Comparison of ENCODE assay signal across 28 mouse cellular contexts in the genomic region with DNA sequence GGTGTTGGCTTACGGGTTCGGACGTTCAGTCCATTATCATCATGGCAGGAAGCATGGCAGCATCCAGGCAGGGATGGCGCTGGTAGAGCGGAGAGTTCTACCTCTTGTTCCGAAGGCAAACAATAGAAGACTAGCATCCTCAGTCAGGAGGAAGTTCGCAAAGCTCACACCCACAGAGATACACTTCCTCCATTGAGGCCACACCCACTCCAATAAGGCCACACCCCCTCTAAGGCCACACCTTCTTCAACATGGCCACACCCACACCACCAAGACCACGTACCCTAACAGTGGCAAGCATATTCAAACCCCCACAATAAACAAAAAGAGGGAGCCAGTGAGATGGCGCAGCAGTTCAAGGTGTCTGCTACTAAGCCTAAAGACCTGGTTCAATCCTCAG. TPM values are rescaled to one million over a fixed set of nuclear protein-coding genes. Genes with fewer than 3 reads are reported as not detected.
DNase-seq lines count a peak whose midpoint lies in the region; ATAC-seq and TF ChIP-seq lines count a peak whose summit lies in the region.
"Had no signal": no experiment of that assay in that cellular context is flagged by ENCODE, and none has a peak within 500 bp of the region (broad histone marks: within the 10 kb centered on the region; RNA-seq: fewer than 3 reads in every experiment).

No protein-coding gene starts in this region.

- no peak for TF ChIP-seq EP300 in stomach, postnatal 0 days (optimal IDR thresholded peaks at IDR 0.05)

- H3K4me1 ChIP-seq in midbrain, embryonic 11.5 days (ENCODE audit: control insufficient read depth, insufficient read depth, low read length), result no peaks in the 10 kb centered on the region
- no peaks in the 10 kb centered on the region for H3K4me1 ChIP-seq in midbrain, embryonic 16.5 days (ENCODE audit: control insufficient read depth, insufficient read depth, low read length)
- peaks cover 67% of the 10 kb centered on the region for H3K4me1 ChIP-seq in E14TG2a.4 (replicated peaks; ENCODE audit: low read depth, low read length)
- no peaks in the 10 kb centered on the region for H3K4me1 ChIP-seq in stomach, postnatal 0 days (replicated peaks; ENCODE audit: control insufficient read depth, insufficient read depth)
- H3K4me1 ChIP-seq in intestine, embryonic 15.5 days (replicated peaks), result 0 out of 2 replicates have a peak, but pooled peaks cover 5% of the 10 kb centered on the region
- H3K4me1 ChIP-seq in forebrain, embryonic 12.5 days, result 0 out of 2 replicates have a peak, but pooled peaks cover 6% of the 10 kb centered on the region
- H3K4me1 ChIP-seq: forebrain, embryonic 13.5 days; heart, embryonic 10.5 days; heart, embryonic 15.5 days; hindbrain, embryonic 12.5 days; liver, embryonic 12.5 days; megakaryocyte, embryonic 14.5 days; midbrain, embryonic 15.5 days had no signal

- no peak for DNase-seq in midbrain, embryonic 11.5 days (ENCODE audit: low spot score, missing footprints)
- DNase-seq in R1 (ENCODE audit: low read depth, low spot score), result peak; percentile 96
- DNase-seq in stomach, postnatal 0 days (ENCODE audit: low spot score), result no peak
- DNase-seq: cerebellum, adult 11-12 months; cerebellum, postnatal 10 days; gastrocnemius, postnatal 14 days; heart, adult 11 months; kidney, adult 9 months; kidney, postnatal 14 days; liver, postnatal 0 days; lung, postnatal 36 days; spleen, adult 18-20 months had no signal

- no peaks in the 10 kb centered on the region for H3K27me3 ChIP-seq in midbrain, embryonic 11.5 days (ENCODE audit: control insufficient read depth, insufficient read depth, low read length)
- H3K27me3 ChIP-seq in midbrain, embryonic 16.5 days (ENCODE audit: control insufficient read depth, insufficient read depth, low read depth, low read length), result peaks cover 4% of the 10 kb centered on the region; the same call in 1 of the 2 replicates
- no peaks in the 10 kb centered on the region for H3K27me3 ChIP-seq in E14TG2a.4 (ENCODE audit: insufficient read depth, low read length)
- no peaks in the 10 kb centered on the region for H3K27me3 ChIP-seq in stomach, postnatal 0 days (ENCODE audit: control insufficient read depth, insufficient read depth, low read length)
- no peaks in the 10 kb centered on the region for H3K27me3 ChIP-seq in intestine, embryonic 15.5 days (replicated peaks)
- peaks cover 11% of the 10 kb centered on the region; the same call in 1 of the 2 replicates for H3K27me3 ChIP-seq in forebrain, embryonic 12.5 days
- H3K27me3 ChIP-seq: embryonic facial prominence, embryonic 15.5 days; forebrain, embryonic 13.5 days; heart, embryonic 15.5 days; hindbrain, embryonic 12.5 days; midbrain, embryonic 15.5 days had no signal

- 96% methylated on average over 9 of the region's 9 CpGs for WGBS in midbrain, embryonic 11.5 days
- WGBS in midbrain, embryonic 16.5 days, result 98% methylated on average over 9 of the region's 9 CpGs
- 94% methylated on average over 9 of the region's 9 CpGs for WGBS in stomach, postnatal 0 days
- WGBS in intestine, embryonic 15.5 days, result 93% methylated on average over 9 of the region's 9 CpGs
- 94% methylated on average over 9 of the region's 9 CpGs for WGBS in forebrain, embryonic 12.5 days

- H3K4me3 ChIP-seq in midbrain, embryonic 11.5 days (ENCODE audit: low read depth, low read length), result no peak overlapping the region
- H3K4me3 ChIP-seq in midbrain, embryonic 16.5 days (ENCODE audit: low read depth, low read length), result no peak overlapping the region
- H3K4me3 ChIP-seq in E14TG2a.4 (replicated peaks; ENCODE audit: low read length), result peak overlapping the region; percentile 76
- H3K4me3 ChIP-seq in stomach, postnatal 0 days (ENCODE audit: low read depth, low read length), result no peak overlapping the region
- H3K4me3 ChIP-seq in intestine, embryonic 15.5 days (replicated peaks), result no peak overlapping the region
- no peak overlapping the region for H3K4me3 ChIP-seq in forebrain, embryonic 12.5 days (replicated peaks)
- H3K4me3 ChIP-seq: embryonic facial prominence, embryonic 10.5 days; embryonic facial prominence, embryonic 15.5 days; forebrain, embryonic 13.5 days; heart, embryonic 10.5 days; heart, embryonic 15.5 days; hindbrain, embryonic 12.5 days; left cerebral cortex, adult 2 months; liver, embryonic 12.5 days; megakaryocyte, embryonic 14.5 days; midbrain, embryonic 15.5 days had no signal

- ATAC-seq in midbrain, embryonic 11.5 days (ENCODE audit: low FRiP score), result 0 out of 2 replicates have a peak, but pooled peaks have one; percentile 27
- ATAC-seq in midbrain, embryonic 16.5 days, result no peak
- ATAC-seq in stomach, postnatal 0 days (ENCODE audit: low FRiP score, low TSS enrichment), result 0 out of 2 replicates have a peak, but pooled peaks have one; percentile 15
- no peak for ATAC-seq in intestine, embryonic 15.5 days
- no peak for ATAC-seq in forebrain, embryonic 12.5 days (ENCODE audit: low FRiP score)
- ATAC-seq: forebrain, embryonic 13.5 days; hindbrain, postnatal 0 days; intestine, embryonic 16.5 days; liver, embryonic 12.5 days; liver, postnatal 0 days; midbrain, embryonic 15.5 days had no signal

- H3K9me3 ChIP-seq in midbrain, embryonic 11.5 days (ENCODE audit: control insufficient read depth, low read length), result no peaks in the 10 kb centered on the region
- H3K9me3 ChIP-seq in midbrain, embryonic 16.5 days (replicated peaks; ENCODE audit: control insufficient read depth, low read length, poor library complexity, severe bottlenecking), result no peaks in the 10 kb centered on the region
- H3K9me3 ChIP-seq in E14TG2a.4 (ENCODE audit: low read length), result no peaks in the 10 kb centered on the region
- H3K9me3 ChIP-seq in stomach, postnatal 0 days (ENCODE audit: control insufficient read depth, low read length), result no peaks in the 10 kb centered on the region
- H3K9me3 ChIP-seq in intestine, embryonic 15.5 days, result no peaks in the 10 kb centered on the region
- no peaks in the 10 kb centered on the region for H3K9me3 ChIP-seq in forebrain, embryonic 12.5 days
- H3K9me3 ChIP-seq: embryonic facial prominence, embryonic 10.5 days; embryonic facial prominence, embryonic 15.5 days; forebrain, embryonic 13.5 days; heart, embryonic 10.5 days; heart, embryonic 15.5 days; hindbrain, embryonic 12.5 days; liver, embryonic 12.5 days; midbrain, embryonic 15.5 days had no signal

- no peaks in the 10 kb centered on the region for H3K36me3 ChIP-seq in midbrain, embryonic 11.5 days (ENCODE audit: control insufficient read depth, insufficient read depth, low read length)
- no peaks in the 10 kb centered on the region for H3K36me3 ChIP-seq in midbrain, embryonic 16.5 days (ENCODE audit: control insufficient read depth, insufficient read depth, low read length)
- H3K36me3 ChIP-seq in E14TG2a.4 (ENCODE audit: insufficient read depth, low read length), result peaks cover 32% of the 10 kb centered on the region
- H3K36me3 ChIP-seq in stomach, postnatal 0 days (ENCODE audit: control insufficient read depth, insufficient read depth, low read length), result no peaks in the 10 kb centered on the region
- H3K36me3 ChIP-seq in intestine, embryonic 15.5 days, result no peaks in the 10 kb centered on the region
- H3K36me3 ChIP-seq in forebrain, embryonic 12.5 days (replicated peaks), result no peaks in the 10 kb centered on the region
- H3K36me3 ChIP-seq: embryonic facial prominence, embryonic 10.5 days; embryonic facial prominence, embryonic 15.5 days; heart, embryonic 10.5 days; heart, embryonic 15.5 days; hindbrain, embryonic 12.5 days; liver, embryonic 12.5 days; midbrain, embryonic 15.5 days had no signal

- H3K4me2 ChIP-seq in midbrain, embryonic 11.5 days, result no peak overlapping the region
- no peak overlapping the region for H3K4me2 ChIP-seq in midbrain, embryonic 16.5 days (ENCODE audit: low read length)
- no peak overlapping the region for H3K4me2 ChIP-seq in stomach, postnatal 0 days (replicated peaks; ENCODE audit: low read depth)
- no peak overlapping the region for H3K4me2 ChIP-seq in intestine, embryonic 15.5 days (replicated peaks)
- no peak overlapping the region for H3K4me2 ChIP-seq in forebrain, embryonic 12.5 days
- H3K4me2 ChIP-seq: embryonic facial prominence, embryonic 15.5 days; forebrain, embryonic 13.5 days; heart, embryonic 15.5 days; hindbrain, embryonic 12.5 days; liver, embryonic 12.5 days; midbrain, embryonic 15.5 days had no signal

- TF ChIP-seq CTCF in E14TG2a.4 (conservative IDR thresholded peaks at IDR 0.05; ENCODE audit: low read length), result no peak
- TF ChIP-seq CTCF in stomach, postnatal 0 days (IDR thresholded peaks at IDR 0.05; ENCODE audit: low read depth), result no peak

- H3K9ac ChIP-seq in midbrain, embryonic 11.5 days (ENCODE audit: low read length), result no peak overlapping the region
- no peak overlapping the region for H3K9ac ChIP-seq in midbrain, embryonic 16.5 days (ENCODE audit: low read depth, low read length)
- no peak overlapping the region for H3K9ac ChIP-seq in stomach, postnatal 0 days (ENCODE audit: low read length)
- no peak overlapping the region for H3K9ac ChIP-seq in intestine, embryonic 15.5 days
- no peak overlapping the region for H3K9ac ChIP-seq in forebrain, embryonic 12.5 days
- H3K9ac ChIP-seq: embryonic facial prominence, embryonic 15.5 days; forebrain, embryonic 13.5 days; heart, embryonic 15.5 days; hindbrain, embryonic 12.5 days; liver, embryonic 12.5 days; liver, postnatal 0 days; midbrain, embryonic 15.5 days had no signal

- H3K27ac ChIP-seq in midbrain, embryonic 11.5 days (ENCODE audit: low read depth, low read length), result no peak overlapping the region
- H3K27ac ChIP-seq in midbrain, embryonic 16.5 days (ENCODE audit: low read length), result no peak overlapping the region
- no peak overlapping the region for H3K27ac ChIP-seq in stomach, postnatal 0 days (replicated peaks)
- no peak overlapping the region for H3K27ac ChIP-seq in intestine, embryonic 15.5 days
- no peak overlapping the region for H3K27ac ChIP-seq in forebrain, embryonic 12.5 days
- H3K27ac ChIP-seq: embryonic facial prominence, embryonic 10.5 days; embryonic facial prominence, embryonic 15.5 days; forebrain, embryonic 13.5 days; heart, embryonic 10.5 days; heart, embryonic 15.5 days; hindbrain, embryonic 12.5 days; hindbrain, postnatal 0 days; left cerebral cortex, adult 2 months; liver, embryonic 12.5 days; midbrain, embryonic 15.5 days had no signal

RNA-seq across cellular contexts. Expression of a gene that starts 47.5 kb away (rescaled TPM):
- polyA plus RNA-seq in midbrain, embryonic 11.5 days (2014; fragmentation: Nextera tagmentation; extraction: Ambion mirVana), result 53.0 and 58.4 TPM in 2 replicates
- 7.4 and 8.2 TPM in 2 replicates for polyA plus RNA-seq in midbrain, embryonic 16.5 days (2015; fragmentation: Nextera tagmentation; extraction: Ambion mirVana)
- polyA plus RNA-seq in stomach, postnatal 0 days (2015; fragmentation: Nextera tagmentation; extraction: Ambion mirVana), result 34.7 and 35.6 TPM in 2 replicates
- polyA plus RNA-seq in intestine, embryonic 15.5 days (2015; fragmentation: Nextera tagmentation; extraction: Ambion mirVana), result 46.9 and 56.5 TPM in 2 replicates
- 47.4 and 52.6 TPM in 2 replicates for polyA plus RNA-seq in forebrain, embryonic 12.5 days (2016; fragmentation: Nextera tagmentation; extraction: Ambion mirVana)

Comparison
In these comparisons a context has a peak if more than half of its experiments do, and no peak if none do; other contexts are left out.
1. ATAC-seq: peak in midbrain, embryonic 11.5 days (single experiment) and stomach, postnatal 0 days (single experiment); none in midbrain, embryonic 16.5 days (single experiment), intestine, embryonic 15.5 days (single experiment) and forebrain, embryonic 12.5 days (single experiment).